Mouse (Mus musculus): Measurements from ENCODE around the gene Gjb3.

DNA sequence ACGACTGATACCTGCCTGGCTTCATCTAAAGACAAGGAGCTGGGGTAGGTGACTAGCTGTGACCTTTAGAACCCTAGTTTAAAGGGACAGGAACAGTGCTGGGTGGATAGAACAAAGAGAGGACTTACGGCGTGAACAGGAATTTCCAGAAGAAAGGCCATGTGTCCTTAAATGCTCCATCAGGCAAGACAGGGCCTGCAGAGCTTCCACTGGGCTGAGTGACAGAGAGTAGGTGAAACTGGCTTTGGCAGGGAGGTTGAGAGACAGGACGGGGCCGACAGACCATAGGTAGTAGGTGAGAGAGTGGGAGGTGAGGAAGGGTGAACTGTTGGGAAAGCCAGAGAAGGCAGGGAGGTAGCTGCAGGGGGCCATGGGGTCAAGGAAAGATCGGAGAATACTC, 10.7 kb upstream of the Gjb3 start:
- TF ChIP-seq POLR2A (IDR thresholded peaks at IDR 0.05; ENCODE audit: extremely low read depth, insufficient read depth, low read length), result no peak
- no peak for TF ChIP-seq CTCF (IDR thresholded peaks at IDR 0.05; ENCODE audit: low read depth, low read length)
